Mouse (Mus musculus) brain, embryonic 14.5 days (tissue): ENCODE measurements around the gene Zfp639.

Experiments used
- CTCF ChIP-seq: fragments of 200-500 bp; IDR thresholded peaks from 2 replicates; pipeline ENCODE4 v1.5.1; 2012; ENCODE audit warnings: inconsistent platforms, mild to moderate bottlenecking, moderate library complexity, borderline replicate concordance; ENCODE audit not compliant: insufficient read depth, insufficient read length; ENCODE audit errors: extremely low read depth
- POLR2A ChIP-seq: fragments of 200-500 bp; IDR thresholded peaks from 2 replicates; pipeline ENCODE4 v1.6.1; 2012; ENCODE audit warnings: mild to moderate bottlenecking, inconsistent platforms, borderline replicate concordance; ENCODE audit not compliant: poor library complexity, insufficient read depth, insufficient read length, severe bottlenecking; ENCODE audit errors: extremely low read depth

- no peak for TF ChIP-seq POLR2A
- TF ChIP-seq CTCF, result no peak
These were observed 14.0 kb upstream of the Zfp639 start for GRCm38 (mm10) chr3:32495856-32496710.
